Mouse (Mus musculus) T-helper 17 cell (primary cell): Measurements from ENCODE around the gene Usp43.

Source experiments
- in situ Hi-C, 2 experiments: fragments of 300-600 bp; cut with MboI, MseI; formaldehyde crosslinking; loops; 1 replicate in 1 of 2; 2 replicates in 1 of 2; pipeline ENCODE4 v1.15.1; 2025; ENCODE audit warnings: high pct_unique_total_duplicates in 2 of 2

The Usp43 gene

DNA sequence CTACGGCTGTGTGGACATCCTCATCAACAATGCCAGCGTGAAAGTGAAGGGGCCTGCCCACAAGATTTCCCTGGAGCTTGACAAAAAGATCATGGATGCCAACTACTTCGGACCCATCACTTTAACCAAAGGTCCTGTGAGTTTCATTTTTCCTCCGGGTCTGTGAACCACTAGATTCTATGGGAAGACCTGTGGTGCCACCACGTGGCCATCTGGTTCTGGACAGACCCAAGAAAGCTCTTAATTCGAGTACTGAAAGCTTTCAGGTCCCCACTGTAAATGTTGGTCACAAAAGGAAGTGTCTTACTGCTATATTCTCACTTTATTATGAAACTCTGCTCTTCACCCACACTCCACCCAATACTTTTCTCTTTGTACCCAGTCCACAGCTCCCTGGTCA is 110.4 kb downstream of the Usp43 start:
- in situ Hi-C loops = no loop called here

DNA sequence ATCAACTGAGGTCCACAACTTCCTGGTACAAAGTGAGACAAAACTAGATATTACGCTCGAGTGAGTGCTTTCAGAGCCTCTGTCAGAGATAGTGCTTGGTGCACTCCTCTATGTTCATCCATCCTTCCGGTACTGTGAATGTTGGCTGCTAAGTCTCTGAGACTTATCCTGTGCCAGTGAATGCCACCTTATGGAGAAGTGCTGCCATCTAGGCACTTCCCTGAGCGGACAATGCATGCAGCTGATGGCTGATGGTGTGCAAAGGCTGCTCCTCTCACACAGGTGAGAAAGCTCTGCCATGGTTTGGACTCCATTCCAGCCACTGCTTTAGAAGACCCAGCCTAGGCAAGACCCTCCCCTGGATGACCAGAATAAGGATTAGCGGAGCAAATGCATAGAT is 113.9 kb downstream of the Usp43 start:
- in situ Hi-C loops = no loop called here

DNA sequence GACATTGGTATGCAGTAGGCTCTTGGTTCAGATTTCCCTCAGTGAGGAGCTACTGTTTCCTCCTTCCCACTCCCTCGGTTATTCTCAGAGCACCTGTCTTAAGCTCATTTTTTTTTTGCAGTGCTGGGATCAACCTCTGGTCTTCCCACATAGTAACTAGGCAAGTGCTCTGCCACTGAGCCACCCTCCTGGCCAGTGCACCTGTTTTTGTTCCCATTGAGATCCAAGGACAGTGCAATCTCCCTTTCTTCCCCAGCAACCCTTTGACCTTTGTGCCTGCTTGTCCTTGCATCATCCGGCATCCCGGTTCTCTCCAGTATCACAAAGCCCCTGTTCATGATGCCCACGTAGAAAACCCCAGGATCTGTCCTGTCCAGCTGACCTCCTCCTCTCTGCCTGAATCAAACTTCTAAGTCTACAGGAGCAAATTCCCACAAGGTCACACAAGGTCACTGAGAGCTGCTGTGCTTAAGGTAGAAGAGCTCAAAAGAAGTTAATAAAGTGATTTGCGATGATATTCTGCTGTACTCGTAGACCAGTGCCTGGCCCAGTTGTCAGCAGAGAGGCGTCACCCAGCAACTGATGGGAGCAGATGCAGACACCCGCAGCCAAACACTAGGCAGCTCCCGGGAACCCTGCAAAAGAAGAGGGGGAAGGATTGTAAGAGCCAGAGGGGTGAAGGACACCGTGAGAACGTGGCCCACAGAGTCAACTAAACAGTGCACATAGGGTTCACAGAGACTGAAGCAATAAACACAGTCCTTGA is 114.9 kb downstream of the Usp43 start:
- in situ Hi-C loops = no loop called here

DNA sequence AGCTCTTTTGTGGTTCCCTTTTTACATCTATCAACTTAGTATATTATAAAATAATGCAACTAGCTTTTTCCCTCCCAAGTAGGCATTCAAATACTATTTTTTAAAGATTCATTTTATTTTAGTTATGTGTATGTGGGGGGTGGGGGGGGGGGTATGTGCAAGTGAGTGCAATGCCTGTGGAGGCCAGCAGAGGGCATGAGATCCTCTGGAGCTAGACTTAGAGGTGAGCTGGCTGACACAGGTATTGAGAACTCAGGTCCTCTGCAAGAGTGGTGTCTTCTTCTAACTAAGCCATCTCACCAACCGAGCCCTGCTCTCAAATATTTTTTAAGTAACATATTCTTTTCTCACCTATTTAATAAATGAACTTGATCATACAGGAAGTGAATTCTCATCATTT is 116.4 kb downstream of the Usp43 start:
- in situ Hi-C loops = no loop called here
